Mouse (Mus musculus): ENCODE results near the gene Ugt1a1. TPM values are rescaled to one million over a fixed set of nuclear protein-coding genes. Genes with fewer than 3 reads are reported as not detected.

Gene Ugt1a1
- polyA plus RNA-seq, 1 experiment from 2014 or later: not detected

GRCm38 (mm10) chr1:88255989-88256754 lies 44.4 kb downstream of the Ugt1a1 start:
- H3K27me3 ChIP-seq: no peaks in the 10 kb centered on the region
- H3K4me1 ChIP-seq (replicated peaks): peaks cover 12% of the 10 kb centered on the region; the same call in 1 of the 2 replicates
- H3K4me3 ChIP-seq: no peak overlapping the region
- no peak overlapping the region for H3K27ac ChIP-seq (replicated peaks)
- peaks cover 71% of the 10 kb centered on the region for H3K9me3 ChIP-seq
- 81% methylated on average over 13 of the region's 13 CpGs for WGBS
- no peak overlapping the region for H3K9ac ChIP-seq
- H3K4me2 ChIP-seq: no peak overlapping the region
- H3K36me3 ChIP-seq: peaks cover 21% of the 10 kb centered on the region
- ATAC-seq (ENCODE audit: low read depth): no peak

- Histone ChIP-seq H3K27ac (replicated peaks) (no peak overlapping the region), H3K9ac (no peak overlapping the region), H3K36me3 (peaks cover 30% of the 10 kb centered on the region), H3K4me1 (replicated peaks) (peaks cover 17% of the 10 kb centered on the region; the same call in 1 of the 2 replicates), H3K4me3 (no peak overlapping the region), H3K9me3 (peaks cover 64% of the 10 kb centered on the region), H3K4me2 (no peak overlapping the region), H3K27me3 (no peaks in the 10 kb centered on the region)
- ATAC-seq (ENCODE audit: low read depth): no peak
- 80% methylated on average over 10 of the region's 10 CpGs for WGBS
Measured at GRCm38 (mm10) chr1:88256886-88257663, 45.3 kb downstream of the Ugt1a1 start.

GRCm38 (mm10) chr1:88257681-88258080 lies 45.9 kb downstream of the Ugt1a1 start:
- 79% methylated on average over 6 of the region's 6 CpGs for WGBS
- Histone ChIP-seq H3K36me3 (peaks cover 36% of the 10 kb centered on the region), H3K27ac (replicated peaks) (no peak overlapping the region), H3K4me3 (no peak overlapping the region), H3K9me3 (peaks cover 58% of the 10 kb centered on the region), H3K9ac (no peak overlapping the region), H3K4me2 (no peak overlapping the region), H3K4me1 (replicated peaks) (peaks cover 23% of the 10 kb centered on the region), H3K27me3 (no peaks in the 10 kb centered on the region)
- ATAC-seq (ENCODE audit: low read depth): no peak

- Histone ChIP-seq H3K4me3 (no peak overlapping the region), H3K9ac (no peak overlapping the region), H3K27ac (replicated peaks) (no peak overlapping the region), H3K4me2 (no peak overlapping the region), H3K9me3 (peaks cover 51% of the 10 kb centered on the region), H3K36me3 (peaks cover 43% of the 10 kb centered on the region), H3K4me1 (replicated peaks) (peaks cover 25% of the 10 kb centered on the region), H3K27me3 (no peaks in the 10 kb centered on the region)
- 64% methylated on average over 6 of the region's 6 CpGs for WGBS
- no peak for ATAC-seq (ENCODE audit: low read depth)
Measured at GRCm38 (mm10) chr1:88258361-88258760, 46.6 kb downstream of the Ugt1a1 start.

GRCm38 (mm10) chr1:88258881-88259642 lies 47.3 kb downstream of the Ugt1a1 start:
- no peak overlapping the region for H3K9ac ChIP-seq
- peaks cover 46% of the 10 kb centered on the region for H3K9me3 ChIP-seq
- H3K4me1 ChIP-seq (replicated peaks): peaks cover 25% of the 10 kb centered on the region
- H3K27ac ChIP-seq (replicated peaks): no peak overlapping the region
- no peak overlapping the region for H3K4me3 ChIP-seq
- peaks cover 50% of the 10 kb centered on the region for H3K36me3 ChIP-seq
- WGBS: 73% methylated on average over 8 of the region's 8 CpGs
- peak; percentile 1; the same call in 1 of the 2 replicates for ATAC-seq (ENCODE audit: low read depth)
- H3K4me2 ChIP-seq: no peak overlapping the region
- no peaks in the 10 kb centered on the region for H3K27me3 ChIP-seq

GRCm38 (mm10) chr1:88259643-88260024 lies 47.9 kb downstream of the Ugt1a1 start:
- H3K9ac ChIP-seq: no peak overlapping the region
- peak; percentile 2; the same call in 1 of the 2 replicates for ATAC-seq (ENCODE audit: low read depth)
- peaks cover 25% of the 10 kb centered on the region for H3K4me1 ChIP-seq (replicated peaks)

GRCm38 (mm10) chr1:88260114-88260513 lies 48.4 kb downstream of the Ugt1a1 start:
- H3K9me3 ChIP-seq: peaks cover 35% of the 10 kb centered on the region
- H3K36me3 ChIP-seq: peaks cover 60% of the 10 kb centered on the region
- no peaks in the 10 kb centered on the region for H3K27me3 ChIP-seq
- H3K4me2 ChIP-seq: no peak overlapping the region
- H3K27ac ChIP-seq (replicated peaks): no peak overlapping the region
- 81% methylated on average over 6 of the region's 6 CpGs for WGBS
- no peak overlapping the region for H3K4me3 ChIP-seq
- ATAC-seq (ENCODE audit: low read depth): peak; percentile 3; the same call in 1 of the 2 replicates
- H3K9ac ChIP-seq: no peak overlapping the region
- H3K4me1 ChIP-seq (replicated peaks): peaks cover 25% of the 10 kb centered on the region

More at GRCm38 (mm10) chr1:88259643-88260024, 47.9 kb downstream of the Ugt1a1 start:
- no peak overlapping the region for H3K27ac ChIP-seq (replicated peaks)
- no peak overlapping the region for H3K4me3 ChIP-seq
- H3K36me3 ChIP-seq: peaks cover 56% of the 10 kb centered on the region
- H3K9me3 ChIP-seq: peaks cover 40% of the 10 kb centered on the region
- no peaks in the 10 kb centered on the region for H3K27me3 ChIP-seq
- no peak overlapping the region for H3K4me2 ChIP-seq
- whole genome bisulfite sequencing: 78% methylated on average over 4 of the region's 4 CpGs

GRCm38 (mm10) chr1:88260604-88261377 lies 49.0 kb downstream of the Ugt1a1 start:
- Histone ChIP-seq H3K9me3 (peaks cover 33% of the 10 kb centered on the region), H3K27ac (replicated peaks) (no peak overlapping the region), H3K4me2 (no peak overlapping the region), H3K36me3 (peaks cover 67% of the 10 kb centered on the region), H3K9ac (no peak overlapping the region), H3K4me3 (no peak overlapping the region), H3K4me1 (replicated peaks) (peaks cover 25% of the 10 kb centered on the region), H3K27me3 (no peaks in the 10 kb centered on the region)
- no peak for ATAC-seq (ENCODE audit: low read depth)
- WGBS: 85% methylated on average over 10 of the region's 10 CpGs

GRCm38 (mm10) chr1:88261706-88262105 lies 49.9 kb downstream of the Ugt1a1 start:
- 85% methylated on average over 7 of the region's 7 CpGs for WGBS
- H3K4me3 ChIP-seq: no peak overlapping the region
- no peak overlapping the region for H3K27ac ChIP-seq (replicated peaks)
- H3K9ac ChIP-seq: no peak overlapping the region
- peaks cover 76% of the 10 kb centered on the region for H3K36me3 ChIP-seq
- no peaks in the 10 kb centered on the region for H3K27me3 ChIP-seq
- ATAC-seq (ENCODE audit: low read depth): no peak
- peaks cover 24% of the 10 kb centered on the region for H3K9me3 ChIP-seq
- H3K4me2 ChIP-seq: no peak overlapping the region
- H3K4me1 ChIP-seq (replicated peaks): peaks cover 25% of the 10 kb centered on the region

GRCm38 (mm10) chr1:88262255-88262654 lies 50.5 kb downstream of the Ugt1a1 start:
- Histone ChIP-seq H3K4me3 (no peak overlapping the region), H3K9me3 (peaks cover 19% of the 10 kb centered on the region), H3K27ac (replicated peaks) (no peak overlapping the region), H3K36me3 (peaks cover 82% of the 10 kb centered on the region), H3K9ac (no peak overlapping the region), H3K4me2 (no peak overlapping the region), H3K4me1 (replicated peaks) (peaks cover 25% of the 10 kb centered on the region), H3K27me3 (no peaks in the 10 kb centered on the region)
- 77% methylated on average over 4 of the region's 4 CpGs for WGBS
- ATAC-seq (ENCODE audit: low read depth): no peak

- no peak for ATAC-seq (ENCODE audit: low read depth)
- no peak overlapping the region for H3K9ac ChIP-seq
- peaks cover 25% of the 10 kb centered on the region for H3K4me1 ChIP-seq (replicated peaks)
- no peak overlapping the region for H3K27ac ChIP-seq (replicated peaks)
- H3K4me3 ChIP-seq: no peak overlapping the region
- WGBS: 79% methylated on average over 6 of the region's 6 CpGs
- no peaks in the 10 kb centered on the region for H3K27me3 ChIP-seq
- H3K4me2 ChIP-seq: no peak overlapping the region
- peaks cover 12% of the 10 kb centered on the region for H3K9me3 ChIP-seq
- peaks cover 89% of the 10 kb centered on the region for H3K36me3 ChIP-seq
Measured at GRCm38 (mm10) chr1:88262961-88263360, 51.2 kb downstream of the Ugt1a1 start.

All from neural tube, embryonic 13.5 days (tissue).